Mouse (Mus musculus) megakaryocyte-erythroid progenitor cell, adult 5-6 weeks (primary cell): ENCODE data around the gene Rptor. TPM values are rescaled to one million over a fixed set of nuclear protein-coding genes. Genes with fewer than 3 reads are reported as not detected.

Experiments used
- ATAC-seq: replicated peaks from 2 replicates; pipeline ENCODE4 v1.8.0; 2016; ENCODE audit warnings: mild to moderate bottlenecking, inconsistent platforms; ENCODE audit not compliant: severe bottlenecking, poor library complexity, low FRiP score, low TSS enrichment
- total RNA-seq, 2 experiments: library from RNA; stranded (forward) in 1 of 2; stranded (reverse) in 1 of 2; fragments of 200-1000, 215-1000 nt in 1 of 2; fragments of >200 nt in 1 of 2; fragmentation: Nextera tagmentation in 1 of 2; gene quantifications; 2 replicates each; pipeline ENCODE4 v1.2.3; 2014 to 2017

The Rptor gene
- total RNA-seq, 2 experiments from 2014 or later: 10.2 to 29.6 TPM

DNA sequence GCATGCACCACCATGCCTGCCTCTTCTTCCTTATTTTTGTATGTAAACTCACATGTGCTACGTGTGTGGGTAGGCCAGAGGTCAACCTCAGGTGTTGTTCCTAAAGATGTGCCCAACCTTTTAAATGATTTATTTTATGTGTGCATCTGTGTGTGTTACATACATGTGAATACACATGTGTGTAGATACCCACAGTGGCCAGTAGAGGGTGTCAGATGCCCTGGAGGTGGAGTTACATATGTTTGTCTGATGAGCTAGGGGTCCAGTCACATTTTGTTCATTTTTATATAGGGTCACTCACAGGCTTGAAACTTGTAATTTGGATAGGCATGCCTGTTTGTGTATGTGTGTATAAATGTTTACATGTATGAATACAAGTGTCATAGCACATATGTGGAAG lies 2.4 kb upstream of the Rptor start:
- no peak for ATAC-seq

DNA sequence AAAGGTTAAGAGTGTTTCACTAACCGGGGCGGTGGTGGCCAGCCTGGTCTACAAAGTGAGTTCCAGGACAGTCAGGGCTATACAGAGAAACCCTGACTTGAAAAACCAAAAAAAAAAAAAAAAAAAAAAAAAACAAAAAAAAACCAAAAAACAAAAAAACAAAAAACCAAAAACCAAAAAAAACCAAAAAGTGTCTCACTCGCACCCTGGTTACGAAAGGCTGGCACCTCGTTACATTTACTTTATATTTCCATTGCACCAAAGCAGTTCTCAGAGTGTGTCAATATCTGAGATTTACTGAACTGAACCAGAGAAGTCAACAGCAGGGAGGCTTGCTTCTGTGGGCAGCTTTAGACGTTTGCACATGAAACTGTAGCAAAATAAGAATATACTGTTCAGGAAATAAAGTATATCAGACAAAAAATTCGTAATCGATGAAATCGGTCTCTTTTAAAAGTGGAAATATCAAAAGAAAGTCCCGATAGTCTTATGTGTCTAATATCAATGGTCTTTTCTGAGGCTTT lies 466 bp upstream of the Rptor start:
- no peak for ATAC-seq

DNA sequence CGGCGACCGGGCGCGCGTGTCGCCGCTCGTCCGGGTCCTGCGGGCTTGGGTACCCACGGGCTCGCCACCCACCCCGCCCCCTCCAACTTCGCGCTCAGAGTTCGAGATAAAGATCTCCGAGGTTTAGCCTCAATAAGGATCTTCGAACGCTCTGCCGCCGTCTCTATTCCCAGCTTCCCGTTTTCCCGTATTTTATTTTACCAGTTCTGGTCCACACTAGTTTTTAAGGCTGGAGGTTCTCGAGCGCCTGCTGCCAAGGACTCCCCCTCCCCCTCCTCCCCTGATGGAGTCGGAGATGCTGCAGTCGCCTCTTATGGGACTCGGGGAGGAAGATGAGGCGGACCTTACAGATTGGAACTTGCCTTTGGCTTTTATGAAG lies 811 bp downstream of the Rptor start:
- ATAC-seq: no peak

DNA sequence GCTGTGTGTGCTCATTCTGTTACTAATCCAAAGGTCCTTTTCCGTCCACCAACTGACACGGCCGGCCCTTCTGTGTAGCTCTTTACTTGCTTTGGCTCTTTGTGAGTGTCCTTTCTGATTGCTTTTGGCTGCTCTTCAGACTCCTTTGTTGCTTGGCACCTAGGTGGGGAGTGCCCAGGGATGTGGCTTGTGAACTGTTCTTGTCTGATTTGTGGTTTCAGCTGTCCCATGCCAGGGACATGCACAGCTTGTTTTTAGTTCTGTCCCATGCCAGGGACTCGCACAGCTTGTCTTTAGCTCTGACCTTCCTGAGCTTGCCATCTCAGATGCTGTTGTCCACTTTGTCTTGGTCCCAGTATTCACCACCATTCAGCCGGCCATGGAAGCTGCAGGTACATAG lies 4.8 kb downstream of the Rptor start:
- ATAC-seq: no peak

DNA sequence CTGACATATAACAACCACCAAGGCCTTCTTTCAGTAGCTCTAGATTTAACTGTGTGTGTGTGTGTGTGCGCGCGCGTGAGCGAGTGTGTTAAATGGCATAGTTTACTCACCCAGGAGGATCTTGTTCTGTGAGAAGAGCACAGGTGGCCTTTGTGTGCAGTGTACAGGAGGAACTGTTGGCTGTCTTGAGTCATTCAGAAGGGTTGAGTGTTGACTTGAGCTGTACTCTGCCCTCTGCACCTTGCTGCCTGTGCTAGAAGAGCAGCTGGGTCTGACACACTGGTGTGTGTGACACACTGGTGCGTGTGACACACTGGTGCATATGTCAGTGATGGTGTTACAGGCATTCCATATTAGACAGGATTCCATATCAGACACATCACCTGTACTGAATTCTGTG lies 8.8 kb downstream of the Rptor start:
- no peak for ATAC-seq

DNA sequence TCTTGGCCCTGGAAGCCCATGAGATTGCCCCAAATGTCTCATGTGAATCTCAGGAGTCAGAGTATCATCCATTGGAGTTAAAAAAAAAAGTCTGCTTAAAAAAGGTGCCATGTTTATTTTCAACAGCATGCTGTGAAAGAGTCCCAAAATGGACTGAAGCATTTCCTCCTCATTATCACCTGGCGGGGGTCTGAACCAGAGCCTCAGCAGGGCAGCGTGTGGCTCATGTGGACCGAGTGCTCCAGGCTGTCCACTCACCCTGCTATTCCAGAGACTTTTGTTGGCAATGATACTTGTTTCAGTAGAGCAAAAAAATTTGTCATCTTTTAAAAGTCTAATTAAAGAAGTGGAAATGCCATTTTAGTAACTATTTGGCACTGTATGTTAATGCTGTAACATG lies 9.5 kb downstream of the Rptor start:
- no peak for ATAC-seq

DNA sequence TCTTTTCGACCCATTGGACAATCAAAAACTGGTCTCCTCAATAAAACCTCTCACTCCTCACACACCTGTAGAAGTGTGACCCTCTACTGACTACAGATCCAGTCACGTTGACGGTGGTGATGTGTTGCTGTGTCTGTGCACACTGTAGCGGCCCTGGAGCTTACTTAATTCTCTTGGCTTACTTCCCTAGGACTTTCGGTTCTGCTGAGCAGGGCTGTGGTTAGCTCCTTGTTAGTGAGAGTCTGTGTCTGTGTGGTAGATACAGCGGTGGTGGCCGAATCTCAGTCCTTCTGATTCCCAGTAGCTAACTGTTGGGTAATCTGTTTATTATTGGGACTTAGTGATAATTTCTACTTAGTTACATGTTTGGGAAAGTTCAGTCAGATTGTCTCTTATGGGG lies 12.4 kb downstream of the Rptor start:
- no peak for ATAC-seq

DNA sequence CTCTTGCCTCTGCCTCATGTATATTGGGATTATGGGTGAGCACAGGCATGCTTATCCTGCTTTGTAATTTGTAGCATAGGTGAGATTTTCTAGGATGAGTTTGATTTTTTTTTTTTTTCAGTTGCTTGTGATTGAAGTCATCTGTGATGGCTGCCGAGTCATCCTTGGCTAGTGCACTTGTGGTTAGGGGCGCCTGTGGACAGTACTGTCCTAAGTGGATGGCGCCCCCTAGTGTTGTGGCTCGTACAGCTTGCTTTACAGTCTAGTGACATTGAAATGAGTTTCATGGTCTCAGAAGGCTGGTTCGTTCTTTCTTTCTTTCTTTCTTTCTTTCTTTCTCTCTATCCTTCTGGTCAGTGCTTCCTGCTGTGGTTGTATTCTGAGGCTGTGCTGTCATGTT lies 16.1 kb downstream of the Rptor start:
- no peak for ATAC-seq

DNA sequence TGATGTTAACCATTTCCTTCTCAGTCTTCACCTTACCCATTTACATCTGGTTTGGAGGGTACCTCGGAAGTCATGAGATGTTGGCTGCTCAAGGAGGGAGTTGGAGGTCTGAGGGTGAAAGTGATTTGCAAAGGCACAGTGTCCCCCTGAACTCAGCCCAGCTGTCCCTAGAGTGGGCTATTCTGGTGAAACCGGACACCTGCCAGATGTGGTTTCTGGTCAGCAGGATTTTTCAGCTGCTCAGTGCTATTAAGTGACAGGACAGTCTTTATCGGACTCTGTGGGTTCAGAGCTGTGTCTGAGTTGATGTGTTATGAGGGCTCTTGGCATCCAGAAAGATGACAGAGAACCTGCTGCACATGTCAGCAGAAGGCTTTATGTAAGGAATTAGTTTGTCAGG lies 18.6 kb downstream of the Rptor start:
- ATAC-seq: no peak

DNA sequence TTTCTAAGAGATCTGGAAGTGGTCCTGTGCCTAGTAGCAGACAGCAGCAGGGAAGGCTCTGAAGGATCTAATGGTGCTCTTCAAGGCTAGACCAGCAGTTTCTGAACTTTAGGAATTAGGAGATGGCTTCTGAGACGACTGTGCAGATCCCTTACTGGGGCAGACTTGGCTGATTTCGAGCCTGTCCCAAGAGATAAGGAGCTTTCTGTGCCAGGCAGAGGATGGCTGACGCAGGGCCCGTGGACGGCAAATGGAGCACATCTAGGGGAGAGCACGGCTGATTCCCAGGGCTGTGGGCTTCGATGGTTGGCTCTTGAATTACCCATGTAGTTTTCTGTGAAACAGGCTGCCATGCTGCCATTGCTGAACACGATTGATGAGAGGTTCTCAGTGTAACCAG lies 21.1 kb downstream of the Rptor start:
- peak; percentile 91 for ATAC-seq

DNA sequence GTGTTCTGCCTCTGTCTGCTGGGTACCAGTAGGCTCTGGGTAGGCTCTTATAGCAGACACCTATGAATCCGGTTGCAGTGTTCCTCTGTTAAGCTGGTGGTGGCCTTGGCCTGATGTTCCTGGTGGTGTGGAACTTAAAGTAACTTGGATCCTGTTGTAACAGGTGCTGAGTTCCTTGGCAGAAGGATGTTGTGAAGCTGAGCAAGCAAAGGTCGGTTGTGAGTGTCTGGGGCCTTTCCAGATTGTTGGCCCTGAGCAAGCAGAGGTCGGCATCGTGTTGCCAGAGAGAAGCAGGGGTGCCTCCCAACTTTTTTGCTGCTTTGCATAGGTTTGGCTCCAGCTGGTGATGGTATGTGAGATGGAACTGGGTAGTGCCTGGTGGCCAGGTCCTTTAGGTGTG lies 21.7 kb downstream of the Rptor start:
- ATAC-seq: no peak

DNA sequence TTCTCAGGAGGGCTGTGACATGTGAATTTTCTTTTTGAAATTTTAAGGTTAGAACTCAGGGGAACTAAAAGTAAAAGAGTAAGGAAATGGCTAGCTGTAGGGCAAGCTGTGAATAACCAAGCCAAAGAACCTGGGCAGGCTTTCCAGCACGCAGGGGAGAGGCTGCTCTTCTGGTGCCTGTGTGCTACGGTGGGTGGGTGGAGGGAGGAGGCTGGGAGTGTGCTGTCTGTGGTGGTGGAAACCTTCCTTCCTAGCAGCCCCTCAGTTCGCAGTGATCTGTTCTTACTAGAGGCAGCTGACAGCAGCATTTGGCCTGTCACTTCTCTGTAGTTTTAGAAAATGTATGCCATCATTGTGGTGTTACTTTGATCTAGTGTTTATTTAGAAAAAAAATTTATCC lies 22.2 kb downstream of the Rptor start:
- ATAC-seq: no peak

DNA sequence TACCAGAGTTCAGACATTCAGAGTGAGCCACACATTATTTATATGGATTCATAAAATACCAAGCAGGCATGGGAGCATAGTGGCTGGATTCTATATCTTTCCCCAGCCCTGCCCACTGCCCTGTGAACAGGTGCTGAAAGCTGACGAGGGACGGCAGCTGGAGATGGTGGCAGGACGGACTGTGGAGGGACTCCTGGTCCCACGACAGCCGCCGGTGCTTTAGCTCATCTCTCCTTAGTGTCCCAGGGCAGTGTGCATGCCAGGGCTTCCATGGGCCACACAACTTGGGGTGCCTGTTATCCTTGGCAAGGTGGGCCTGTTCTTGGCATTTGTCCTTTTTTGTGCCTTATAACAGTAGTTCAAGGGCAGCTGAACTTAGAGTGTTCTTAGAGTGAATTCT lies 22.8 kb downstream of the Rptor start:
- ATAC-seq: no peak

DNA sequence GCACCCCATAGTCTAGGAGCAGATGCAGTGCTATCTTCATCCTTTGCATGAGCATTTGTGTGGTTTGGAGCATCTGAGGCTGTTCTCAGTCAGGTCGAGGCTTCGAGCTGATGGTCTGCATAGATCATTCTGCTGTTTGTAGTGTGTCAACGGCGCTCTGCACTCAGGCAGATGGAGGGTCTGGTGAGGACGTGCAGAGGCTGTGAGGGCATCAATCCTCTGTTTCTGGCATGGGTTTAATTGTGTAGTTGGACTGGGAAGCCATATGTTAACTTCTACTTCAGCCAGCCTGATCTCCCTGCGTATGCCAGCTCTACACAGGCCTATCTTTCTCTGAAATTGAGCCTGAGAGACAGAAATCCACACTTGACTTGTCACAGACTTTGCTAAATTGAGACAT lies 23.2 kb downstream of the Rptor start:
- ATAC-seq: no peak

DNA sequence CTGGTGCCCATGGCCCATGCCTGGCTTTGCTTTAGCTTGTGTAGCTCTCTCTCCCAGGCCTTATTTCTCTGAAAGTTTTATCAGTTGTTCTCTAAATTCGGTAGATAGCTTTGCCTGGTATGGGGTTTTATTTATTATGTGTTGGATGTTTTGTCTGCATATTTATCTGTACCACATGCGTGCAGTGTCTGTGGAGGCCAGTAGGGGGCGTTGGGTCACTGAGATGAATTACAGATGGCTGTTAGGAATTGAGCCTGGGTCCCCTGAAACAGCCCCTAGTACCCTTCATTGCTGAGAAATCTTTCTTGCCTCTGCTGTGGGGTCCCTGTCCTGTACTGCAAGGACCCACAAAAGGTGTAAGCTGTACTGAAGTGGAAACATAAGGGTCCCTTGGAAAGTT lies 24.5 kb downstream of the Rptor start:
- ATAC-seq: no peak

DNA sequence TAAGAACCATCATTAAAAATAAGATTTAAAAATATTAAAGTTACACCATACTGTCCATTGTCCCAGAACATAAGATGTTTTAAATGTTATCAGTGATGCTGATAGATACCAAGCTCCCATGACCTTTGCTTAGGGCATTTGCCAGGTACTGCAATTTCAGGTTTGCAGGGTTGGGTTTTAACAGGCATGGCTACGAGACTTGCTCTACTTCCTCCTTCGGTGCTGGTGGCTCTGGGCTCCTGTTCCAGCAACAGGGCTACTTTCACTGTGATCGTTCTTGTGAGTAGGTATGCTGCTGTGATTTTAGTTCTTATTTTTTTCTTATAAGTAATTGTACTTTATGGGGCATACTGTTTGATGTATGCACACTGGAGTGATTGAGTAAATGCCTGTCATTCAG lies 26.4 kb downstream of the Rptor start:
- no peak for ATAC-seq

DNA sequence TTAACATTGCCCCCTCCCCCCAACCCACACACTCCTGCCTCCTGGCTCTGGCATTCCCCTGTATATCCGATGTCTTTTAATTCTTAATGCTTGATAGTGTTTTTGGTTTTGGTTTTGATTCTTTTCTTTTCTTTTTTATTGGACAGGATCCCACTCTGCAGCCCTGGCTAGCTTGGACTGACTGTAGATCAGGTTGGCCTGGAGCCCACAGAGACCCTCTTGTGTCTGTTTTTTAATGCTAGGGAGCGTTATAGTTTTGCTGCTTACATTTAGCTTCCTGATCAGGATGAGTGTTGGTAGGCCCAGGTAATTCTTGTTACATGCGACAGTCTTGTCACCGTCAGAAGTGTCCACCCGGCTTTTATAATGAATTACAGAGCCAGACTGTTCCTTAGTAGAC lies 27.6 kb downstream of the Rptor start:
- no peak for ATAC-seq

DNA sequence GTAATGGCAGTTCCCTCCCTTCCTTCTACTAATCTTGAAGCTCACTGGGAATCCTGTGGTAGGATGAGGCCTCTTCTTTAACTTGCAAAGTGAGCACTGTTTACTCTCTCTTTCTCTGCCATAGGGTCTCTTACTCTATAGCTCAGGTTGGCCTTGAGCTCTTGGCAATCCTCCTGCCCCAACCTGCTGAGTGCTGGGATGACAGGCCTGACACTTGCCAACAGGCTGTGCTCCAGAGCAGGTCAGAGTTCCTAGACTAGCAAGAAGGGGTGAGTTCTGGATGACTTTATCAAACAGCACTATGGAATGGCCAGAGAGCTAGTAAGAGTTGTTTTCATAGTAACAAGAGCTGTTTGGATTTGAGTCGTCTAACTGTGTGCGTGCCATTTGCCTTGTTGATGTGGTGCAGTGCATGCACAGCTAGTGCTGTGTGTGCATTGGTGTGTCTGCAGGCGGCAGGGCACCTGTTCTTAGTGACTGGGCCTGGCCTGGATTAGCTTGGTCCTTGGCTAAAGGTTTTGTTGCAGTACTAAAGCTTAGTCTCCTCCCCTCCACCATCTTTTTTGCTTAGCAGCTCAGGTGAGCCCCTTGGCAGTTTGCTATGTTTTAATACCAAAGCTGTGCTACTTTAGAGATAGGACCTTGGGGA lies 28.6 kb downstream of the Rptor start:
- no peak for ATAC-seq

DNA sequence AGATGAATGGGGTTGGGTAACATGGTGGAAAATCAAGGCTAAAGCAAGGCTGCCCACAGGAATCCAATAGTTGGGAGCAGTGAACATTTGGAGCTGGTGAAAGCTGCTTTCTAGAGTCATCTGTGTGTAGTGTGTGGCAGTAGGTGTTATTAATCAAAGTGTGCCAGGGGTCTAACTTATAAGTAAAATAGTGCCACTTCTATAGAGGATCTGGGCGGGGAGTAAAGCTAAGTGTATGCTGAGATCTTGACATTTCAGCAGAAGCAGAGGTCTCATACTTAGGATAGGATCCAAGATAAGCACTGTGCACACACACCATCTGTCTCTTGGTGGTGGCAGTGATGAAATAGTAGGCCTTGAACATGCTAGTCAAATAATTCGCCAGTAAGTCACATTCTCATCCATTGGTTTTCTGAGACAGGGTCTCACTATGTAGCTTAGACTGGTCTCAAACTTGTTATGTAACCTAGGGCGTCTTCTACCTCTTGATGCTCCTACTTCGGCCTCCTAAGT lies 33.7 kb downstream of the Rptor start:
- no peak for ATAC-seq

DNA sequence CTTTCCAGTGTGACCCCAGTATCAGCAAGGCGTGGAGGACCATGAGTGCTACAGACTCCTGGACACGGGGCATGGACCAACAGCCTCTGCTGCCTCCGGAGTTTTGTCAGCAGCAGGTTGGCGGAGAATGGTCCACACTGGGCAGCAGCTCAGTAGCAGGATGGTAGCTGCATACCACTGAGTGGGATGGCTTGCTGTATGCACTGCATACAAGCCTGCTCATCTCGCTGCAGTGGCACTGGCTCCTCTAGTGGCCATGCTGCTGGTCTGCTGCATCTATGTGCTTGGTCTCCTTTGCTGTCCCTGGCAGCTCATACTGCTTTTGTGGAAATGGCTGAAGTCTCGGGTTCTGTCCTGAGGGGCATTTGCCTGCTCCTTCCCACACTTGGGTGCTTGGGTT lies 34.8 kb downstream of the Rptor start:
- no peak for ATAC-seq

DNA sequence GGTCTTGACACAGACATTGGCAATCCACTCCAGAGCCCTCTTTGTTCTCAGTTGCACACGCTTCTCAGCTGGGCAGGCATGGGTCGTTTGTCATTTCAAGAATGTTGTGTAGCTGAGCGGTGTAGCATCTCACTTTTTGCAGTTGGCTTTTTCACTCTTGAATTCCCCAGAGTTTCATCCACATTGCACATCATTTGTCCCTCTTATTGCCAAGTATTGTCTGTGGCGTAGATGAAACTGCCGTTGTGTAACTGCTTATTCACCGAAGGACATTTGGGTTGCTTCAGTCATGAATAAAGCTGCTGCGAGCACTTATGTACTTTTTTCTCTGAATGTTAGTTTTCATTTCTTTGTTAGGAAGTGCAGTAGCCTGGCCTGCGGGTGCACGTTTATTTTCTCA lies 37.8 kb downstream of the Rptor start:
- no peak for ATAC-seq
